Mouse (Mus musculus): Measurements from ENCODE around the gene Pkd2l1. TPM values are rescaled to one million over a fixed set of nuclear protein-coding genes. Genes with fewer than 3 reads are reported as not detected.

Gene Pkd2l1
- polyA plus RNA-seq, 1 experiment from 2014 or later = 0.29 TPM

Other genes starting within 250 kb of the Pkd2l1 start
- 0.25 and 0.26 TPM in 2 replicates for gene Cpn1, start 205.9 kb downstream of the Pkd2l1 start, polyA plus RNA-seq (2015; fragmentation: Nextera tagmentation; extraction: Ambion mirVana)
- gene Cyp2c23, start 163.2 kb downstream of the Pkd2l1 start, polyA plus RNA-seq (2015; fragmentation: Nextera tagmentation; extraction: Ambion mirVana) = 0.13 TPM in 1 of 2 replicates, not detected in the other
- 21.6 and 22.9 TPM in 2 replicates for gene Erlin1, start 122.7 kb downstream of the Pkd2l1 start, polyA plus RNA-seq (2015; fragmentation: Nextera tagmentation; extraction: Ambion mirVana)
- 58.4 and 60.0 TPM in 2 replicates for gene Chuk, start 85.0 kb downstream of the Pkd2l1 start, polyA plus RNA-seq (2015; fragmentation: Nextera tagmentation; extraction: Ambion mirVana)
- gene Cwf19l1, start 56.6 kb downstream of the Pkd2l1 start, polyA plus RNA-seq (2015; fragmentation: Nextera tagmentation; extraction: Ambion mirVana) = 29.8 and 30.1 TPM in 2 replicates
- gene Bloc1s2, start 46.0 kb downstream of the Pkd2l1 start, polyA plus RNA-seq (2015; fragmentation: Nextera tagmentation; extraction: Ambion mirVana) = 155 and 158 TPM in 2 replicates
- gene Scd3, start 10.8 kb upstream of the Pkd2l1 start, polyA plus RNA-seq (2015; fragmentation: Nextera tagmentation; extraction: Ambion mirVana) = 5.0 and 6.7 TPM in 2 replicates
- 288 and 295 TPM in 2 replicates for gene Scd2, start 101.2 kb upstream of the Pkd2l1 start, polyA plus RNA-seq (2015; fragmentation: Nextera tagmentation; extraction: Ambion mirVana)
- 0.10 and 0.12 TPM in 2 replicates for gene Scd4, start 140.7 kb upstream of the Pkd2l1 start, polyA plus RNA-seq (2015; fragmentation: Nextera tagmentation; extraction: Ambion mirVana)
- 8.9 and 9.1 TPM in 2 replicates for gene Scd1, start 215.4 kb upstream of the Pkd2l1 start, polyA plus RNA-seq (2015; fragmentation: Nextera tagmentation; extraction: Ambion mirVana)